Mouse (Mus musculus): Measurements from ENCODE around the gene Gli1.

The Gli1 gene

DNA sequence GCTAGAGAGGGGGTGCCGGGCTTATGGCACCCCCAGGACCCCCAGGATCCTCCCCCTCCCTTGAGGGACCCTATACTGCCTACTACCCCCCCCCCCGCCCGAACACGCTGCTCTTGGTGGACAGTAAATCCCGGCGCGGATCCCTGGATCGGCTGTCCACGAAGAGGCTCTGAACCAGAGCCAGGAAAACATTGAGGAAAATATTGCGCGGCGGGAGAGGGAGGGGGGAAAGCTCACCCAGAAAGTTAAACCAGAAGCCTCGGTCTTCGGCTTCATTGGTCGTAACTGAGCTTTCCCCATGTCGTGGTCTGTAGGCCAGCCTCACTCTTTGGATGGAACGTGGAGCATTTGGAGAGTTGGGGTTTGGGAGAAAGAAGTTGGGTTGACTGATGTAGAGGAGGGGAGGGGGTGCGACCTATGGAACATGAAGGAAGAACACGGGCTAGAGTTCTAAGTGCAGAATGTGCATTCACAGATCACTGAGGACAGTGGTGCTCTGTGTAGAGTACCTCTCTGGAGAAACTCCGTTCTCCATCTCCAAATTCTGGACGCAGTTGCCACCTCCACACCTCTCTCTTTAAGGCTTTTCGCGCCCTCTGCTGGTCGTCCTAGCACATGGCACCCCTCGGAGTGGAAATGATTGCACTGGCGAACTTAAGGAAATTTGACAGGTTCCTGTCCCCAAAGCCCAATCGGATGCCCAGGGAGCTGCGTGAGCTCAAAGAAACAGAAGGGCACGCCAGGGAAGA is at the start of gene Gli1:
Gli1 (minus strand) TSS at position 84 of the 749 bp plus-strand sequence.
- peak; percentile 92 for DNase-seq (ENCODE audit: low read depth)

DNA sequence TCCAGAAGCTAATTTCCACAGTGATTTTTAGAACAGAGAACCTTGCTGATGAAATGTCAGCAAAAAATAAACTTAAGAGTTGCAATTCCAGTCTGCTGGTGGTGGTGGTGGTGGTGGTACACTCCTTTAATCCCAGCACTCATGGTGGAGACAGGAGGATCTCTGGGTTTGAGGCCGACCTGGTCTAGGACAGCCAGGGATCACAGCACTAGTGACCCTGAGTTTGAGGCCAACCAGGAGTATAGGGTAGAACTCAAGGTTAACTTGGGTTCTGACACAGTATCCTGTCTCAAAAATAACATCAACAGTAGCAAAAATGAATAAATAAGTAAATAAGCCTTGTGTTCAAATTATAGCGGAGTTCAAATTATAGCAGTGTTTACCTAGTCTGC is 40.0 kb upstream of the Gli1 start:
- DNase-seq (ENCODE audit: low read depth): peak; percentile 10

DNA sequence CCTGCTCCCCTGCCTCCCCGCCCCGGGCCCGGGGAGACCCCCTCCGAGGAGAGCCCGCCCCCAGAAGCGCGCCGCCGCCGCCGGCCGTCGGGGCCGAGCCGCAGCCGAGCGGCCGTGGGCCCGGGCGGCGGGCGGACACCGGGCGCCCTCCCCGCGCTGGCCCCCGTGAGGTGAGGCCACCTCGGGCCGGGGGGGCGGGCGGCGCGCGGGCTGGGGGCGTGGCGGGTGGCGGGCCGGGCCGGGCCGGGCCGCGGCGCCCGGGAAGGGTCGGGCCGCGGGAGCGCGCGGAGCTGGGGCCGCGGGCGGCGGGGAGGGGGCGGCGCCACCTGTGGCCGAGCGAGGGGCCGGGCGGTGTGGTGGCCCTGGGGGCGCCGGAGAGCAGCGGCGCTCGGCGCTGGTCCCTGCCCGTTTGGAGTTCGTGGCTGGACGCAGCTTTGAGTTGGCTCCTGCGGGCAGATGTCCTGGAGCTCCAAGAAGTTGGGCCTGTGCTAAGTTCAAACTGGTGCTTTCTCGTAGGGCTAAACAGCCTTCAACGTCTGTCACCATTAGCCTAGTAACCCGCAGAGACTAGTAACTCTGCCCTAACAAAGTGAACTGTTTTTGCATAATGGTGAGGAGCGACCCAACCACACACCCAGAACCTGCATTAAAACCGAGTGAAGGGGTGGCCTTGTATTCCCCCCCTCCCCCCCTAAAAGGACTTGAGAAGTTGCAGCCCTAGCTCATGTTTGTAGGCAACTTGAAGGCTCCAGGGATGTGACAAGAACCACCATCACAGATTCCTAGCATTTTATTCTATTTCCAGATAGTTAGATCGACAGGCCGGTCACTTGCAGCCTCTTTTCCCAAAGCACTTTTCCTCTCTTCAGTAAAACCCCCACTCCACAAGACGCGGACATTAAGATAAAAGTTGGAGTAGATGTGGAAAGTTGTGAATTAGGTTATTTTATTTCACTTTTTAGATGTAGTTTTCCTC is 39.3 kb upstream of the Gli1 start:
- DNase-seq (ENCODE audit: low read depth): peak; percentile 67

DNA sequence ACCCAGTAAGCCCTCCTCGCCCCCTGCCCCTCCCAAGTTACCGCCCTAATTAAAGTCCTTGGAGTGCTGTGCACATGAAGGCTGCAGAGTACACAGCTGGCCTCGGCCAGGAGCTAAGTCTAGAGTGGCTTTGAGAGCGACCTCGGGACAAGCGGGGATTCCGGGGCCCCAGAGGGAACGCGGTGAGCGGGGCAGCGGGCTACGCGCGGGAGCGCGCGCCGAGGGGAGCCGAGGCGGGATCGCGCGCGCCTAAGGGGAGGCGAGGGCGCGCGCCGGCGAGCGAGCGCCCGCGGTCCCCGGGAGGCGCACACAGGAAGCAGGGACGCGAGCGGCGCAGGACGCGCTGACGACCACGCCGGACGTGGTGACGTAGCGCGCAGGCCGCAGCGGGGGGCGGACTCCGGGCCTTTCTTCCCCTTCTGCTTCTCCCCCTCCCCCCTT is 38.5 kb upstream of the Gli1 start, which contains the start of gene R3hdm2:
R3hdm2 (plus strand) TSS at position 77 of the 441 bp plus-strand sequence.
- DNase-seq (ENCODE audit: low read depth): peak; percentile 92

DNA sequence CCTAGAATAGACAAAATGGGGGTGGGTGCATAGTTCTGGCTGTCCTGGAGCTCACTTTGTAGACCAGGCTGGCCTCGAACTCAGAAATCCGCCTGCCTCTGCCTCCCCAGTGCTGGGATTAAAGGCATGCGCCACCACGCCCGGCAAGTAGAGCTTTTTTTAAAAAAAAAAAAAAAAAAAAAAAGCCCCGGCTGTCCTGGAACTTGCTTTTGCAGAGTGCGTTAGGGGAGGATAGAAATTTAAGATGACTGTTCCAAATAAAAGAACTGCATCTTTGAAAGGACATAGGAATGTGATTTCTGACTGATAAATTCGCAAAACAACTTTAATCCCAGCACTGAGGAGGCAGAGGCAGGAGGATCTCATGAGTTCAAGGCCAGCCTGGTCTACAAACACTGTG is 37.9 kb upstream of the Gli1 start:
- no peak for DNase-seq (ENCODE audit: low read depth)

DNA sequence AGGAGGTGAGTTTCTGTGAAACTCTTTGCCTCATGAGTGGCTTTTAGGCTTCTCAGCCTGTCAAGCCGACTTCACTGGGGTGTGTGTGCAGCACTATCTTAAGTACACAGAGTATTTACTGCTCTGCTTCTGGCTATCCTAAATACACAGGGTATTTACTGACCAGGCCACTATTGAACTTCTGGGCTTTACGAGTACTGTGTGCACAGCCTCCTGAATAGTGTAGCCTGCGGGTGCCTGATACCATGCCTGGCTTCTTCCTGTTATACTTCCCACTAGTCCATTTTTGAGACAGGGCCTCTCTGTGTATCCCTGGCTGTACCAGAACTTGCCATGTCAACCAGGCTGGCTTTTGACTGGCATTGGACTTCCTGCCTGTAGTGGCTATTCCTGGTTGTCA is 35.9 kb upstream of the Gli1 start:
- DNase-seq (ENCODE audit: low read depth): no peak

DNA sequence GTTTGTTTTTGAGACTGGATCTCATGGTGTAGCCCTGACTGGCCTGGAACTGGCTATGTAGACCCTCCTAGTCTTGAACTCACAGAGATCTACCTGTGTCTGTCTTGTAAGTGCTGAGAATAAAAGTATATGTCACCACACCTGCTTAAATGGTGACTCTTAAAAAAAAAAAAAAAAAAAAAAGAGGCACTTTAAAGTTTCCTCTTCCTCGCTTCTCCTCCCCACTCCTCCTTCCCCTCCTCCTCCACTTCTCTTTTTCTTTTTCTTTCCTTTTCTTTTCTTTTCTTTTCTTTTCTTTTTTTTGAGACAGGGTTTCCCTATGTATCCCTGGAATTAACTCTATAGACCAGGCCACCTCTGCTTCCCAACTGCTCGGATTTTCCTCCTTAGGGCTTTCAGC is 29.2 kb upstream of the Gli1 start:
- DNase-seq (ENCODE audit: low read depth): no peak

DNA sequence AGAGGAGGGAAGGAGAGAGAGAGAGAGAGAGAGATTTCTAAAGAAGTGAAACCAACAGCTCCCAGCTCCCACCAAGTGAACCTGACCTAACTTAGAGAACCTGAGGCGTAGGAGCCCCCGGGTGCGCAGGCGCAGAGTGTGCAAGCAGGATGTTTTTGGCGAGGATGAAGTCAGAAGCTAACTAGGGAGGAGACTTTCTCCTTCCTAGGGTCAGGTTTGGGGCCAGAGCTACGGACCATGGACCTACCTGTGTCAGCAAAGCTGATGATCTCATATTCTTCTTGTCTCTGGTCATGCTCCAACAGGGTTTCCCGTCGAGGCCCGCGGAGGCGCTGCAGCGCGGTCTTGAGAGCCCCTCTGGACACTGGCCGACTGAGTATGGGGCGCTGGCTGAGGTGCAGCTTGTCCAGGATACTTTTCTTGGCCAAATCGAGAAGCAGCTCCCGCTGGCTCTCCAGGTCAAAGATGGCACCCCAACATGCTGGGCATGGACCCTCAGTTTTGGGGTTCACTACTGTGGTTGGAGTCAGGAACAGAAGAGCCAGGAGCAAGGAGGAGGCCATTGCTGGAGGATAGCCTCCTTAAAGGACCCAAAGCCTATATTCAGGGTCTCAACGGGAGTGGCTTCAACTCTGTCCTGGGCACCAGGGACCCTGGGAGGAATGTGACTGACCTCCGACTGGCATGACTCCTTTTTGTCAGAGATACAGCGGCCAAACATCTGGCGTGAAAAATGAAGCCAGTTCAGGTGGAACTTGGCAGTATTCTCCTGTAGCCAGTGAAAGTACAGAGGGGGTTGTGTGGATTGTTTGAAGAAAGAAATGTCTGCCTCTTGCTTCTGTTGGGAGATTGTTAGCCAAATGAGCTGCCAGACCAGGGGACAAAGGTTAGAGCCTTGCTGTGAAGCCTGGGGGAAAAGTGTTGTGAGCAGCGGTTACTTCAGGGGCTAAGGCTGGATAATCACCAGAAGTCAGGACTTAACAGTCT is 28.4 kb upstream of the Gli1 start, which contains the start of gene Inhbc:
Inhbc (minus strand) TSS at position 598 of the 987 bp plus-strand sequence.
- DNase-seq (ENCODE audit: low read depth): no peak

DNA sequence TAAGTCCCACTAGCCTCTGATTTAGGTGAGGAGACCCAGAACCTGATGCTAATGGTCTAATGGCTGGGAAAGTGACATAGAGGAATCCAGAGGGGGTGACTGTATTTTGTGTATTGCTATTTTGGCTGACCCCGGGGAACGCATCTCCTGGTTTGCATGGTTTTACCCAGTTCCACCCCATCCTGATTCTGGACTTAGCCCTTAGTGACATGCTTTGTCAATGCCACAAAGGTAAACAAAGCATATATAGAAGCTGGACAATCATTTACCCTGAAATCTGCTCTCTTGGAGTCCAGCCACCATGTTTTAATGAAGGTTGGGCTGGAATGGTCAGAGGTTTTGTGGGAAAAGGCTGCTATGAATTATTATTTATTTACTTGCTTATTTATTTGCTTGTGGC is 26.5 kb upstream of the Gli1 start:
- no peak for DNase-seq (ENCODE audit: low read depth)

DNA sequence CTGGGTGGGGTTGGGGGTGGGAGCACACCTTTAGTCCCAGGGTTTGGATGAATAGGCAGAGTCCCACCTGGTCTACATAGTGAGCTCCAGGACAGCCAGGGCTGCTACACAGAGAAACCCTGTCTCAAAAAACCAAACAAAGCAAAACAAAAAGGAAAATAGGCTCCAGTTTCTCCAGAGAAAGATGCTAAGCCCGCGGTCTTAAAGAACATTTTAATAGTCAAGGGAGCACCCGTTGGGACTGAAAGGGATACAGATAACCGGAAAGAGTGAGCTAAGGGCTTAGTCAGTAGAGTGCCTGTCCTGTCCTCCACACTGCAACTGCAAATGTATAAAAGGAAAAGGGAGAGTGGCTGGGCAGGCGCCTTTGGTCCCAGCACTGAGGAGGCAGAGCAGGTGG is 25.3 kb upstream of the Gli1 start:
- no peak for DNase-seq (ENCODE audit: low read depth)

DNA sequence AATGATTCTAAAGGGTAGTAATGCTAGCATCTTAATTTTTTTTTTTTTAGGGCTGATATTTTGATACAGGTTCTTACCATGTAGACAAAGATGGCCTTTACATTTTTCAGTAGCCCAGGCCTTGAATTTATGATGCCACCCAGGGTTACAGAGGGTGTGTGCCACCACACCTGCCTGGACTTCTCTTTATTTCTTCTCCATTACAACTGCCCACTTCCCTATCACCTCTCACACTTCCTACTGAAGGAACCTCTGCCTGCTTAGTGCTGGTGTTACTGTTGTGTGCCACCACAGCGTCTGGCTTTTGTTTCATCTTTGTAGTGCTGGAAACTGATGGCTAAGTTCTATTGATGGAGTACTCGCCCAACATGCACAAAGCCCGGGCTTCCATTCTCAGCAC is 18.9 kb upstream of the Gli1 start:
- DNase-seq (ENCODE audit: low read depth): no peak

DNA sequence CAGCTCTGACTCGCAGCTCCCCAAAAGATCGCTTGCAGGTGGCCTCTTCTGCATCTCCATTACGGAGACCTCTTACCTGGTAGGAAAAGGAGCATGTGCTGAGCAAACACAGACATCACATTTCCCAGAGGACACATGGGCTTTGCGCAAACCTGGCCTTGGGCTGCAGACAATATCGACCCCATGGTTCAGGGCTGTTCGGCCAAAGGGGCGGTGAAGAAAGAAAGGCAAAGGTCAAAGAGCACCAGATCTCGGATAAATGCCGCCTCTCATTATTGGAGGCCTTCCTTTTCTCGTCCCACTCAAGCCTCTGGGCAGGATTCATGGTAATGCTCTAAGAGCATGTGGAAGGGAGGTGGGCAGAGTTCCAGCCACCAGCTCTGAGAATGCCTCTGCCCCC is 13.6 kb upstream of the Gli1 start:
- no peak for DNase-seq (ENCODE audit: low read depth)

DNA sequence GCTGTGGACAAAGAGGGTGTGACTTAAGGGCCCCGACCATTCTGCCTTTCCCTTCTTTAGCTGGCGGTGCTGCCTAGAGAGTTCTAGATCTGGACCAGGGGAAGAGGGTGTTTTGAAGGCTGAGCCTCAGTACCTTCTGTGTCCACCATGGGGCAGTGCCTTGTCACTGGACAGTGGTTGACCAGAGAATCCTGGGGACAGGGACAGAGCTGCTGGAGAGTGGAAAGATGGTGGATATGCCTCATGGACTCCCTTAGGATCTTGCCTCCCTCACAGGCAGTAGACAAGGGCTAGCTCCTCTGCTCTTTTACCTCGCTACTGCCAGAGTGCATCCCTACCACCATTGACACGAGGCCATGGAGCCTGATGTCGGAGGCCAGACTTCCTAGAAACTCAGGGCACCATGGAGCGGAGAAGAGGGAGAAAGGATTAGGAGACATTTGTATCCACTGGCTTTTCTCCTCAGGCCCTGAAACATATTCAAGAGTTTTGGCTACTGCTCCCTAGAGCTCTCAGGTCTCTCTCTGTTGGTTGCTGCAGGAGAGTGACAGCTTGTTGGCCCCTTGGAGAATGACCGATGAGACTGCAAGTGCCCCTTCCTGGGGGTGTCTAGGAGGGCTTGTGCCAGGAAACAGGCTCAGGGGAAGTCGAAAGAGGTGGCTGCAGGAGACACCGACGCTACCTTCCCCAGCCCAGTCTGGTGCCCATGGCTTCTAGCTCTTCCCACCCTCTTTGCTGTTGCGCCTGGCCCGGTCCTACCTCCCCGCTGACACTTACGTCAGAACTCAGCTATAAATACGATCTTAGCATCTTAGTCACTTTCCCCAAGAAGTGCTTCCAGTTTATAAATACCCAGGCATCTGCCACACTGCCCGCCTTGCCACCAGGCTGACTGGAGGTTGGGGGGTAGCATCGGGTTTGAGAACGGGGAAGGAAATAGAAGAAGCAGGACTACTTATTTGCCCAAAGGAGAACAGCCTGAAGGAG is 12.4 kb upstream of the Gli1 start, which contains the start of gene Inhbe:
Inhbe (minus strand) TSS at position 503 of the 987 bp plus-strand sequence.
- DNase-seq (ENCODE audit: low read depth): peak; percentile 41

DNA sequence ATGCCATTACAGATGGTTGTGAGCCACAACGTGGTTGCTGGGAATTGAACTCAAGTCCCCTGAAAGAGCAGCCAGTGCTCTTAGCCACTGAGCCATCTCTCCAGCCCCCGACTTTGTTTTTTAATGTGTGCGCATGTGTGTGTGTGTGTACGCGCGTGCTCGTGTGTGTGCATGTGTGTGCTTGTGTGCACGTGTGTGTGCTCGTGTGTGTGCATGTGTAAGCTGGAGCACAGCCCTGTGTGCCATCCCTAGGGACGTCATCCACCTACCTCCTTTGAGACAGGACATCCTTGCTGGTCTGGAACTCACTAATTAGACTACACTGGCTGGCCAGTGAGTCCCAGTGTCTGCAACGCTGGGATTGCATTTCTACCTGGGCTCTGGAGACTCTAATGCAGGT is 11.0 kb upstream of the Gli1 start:
- no peak for DNase-seq (ENCODE audit: low read depth)

DNA sequence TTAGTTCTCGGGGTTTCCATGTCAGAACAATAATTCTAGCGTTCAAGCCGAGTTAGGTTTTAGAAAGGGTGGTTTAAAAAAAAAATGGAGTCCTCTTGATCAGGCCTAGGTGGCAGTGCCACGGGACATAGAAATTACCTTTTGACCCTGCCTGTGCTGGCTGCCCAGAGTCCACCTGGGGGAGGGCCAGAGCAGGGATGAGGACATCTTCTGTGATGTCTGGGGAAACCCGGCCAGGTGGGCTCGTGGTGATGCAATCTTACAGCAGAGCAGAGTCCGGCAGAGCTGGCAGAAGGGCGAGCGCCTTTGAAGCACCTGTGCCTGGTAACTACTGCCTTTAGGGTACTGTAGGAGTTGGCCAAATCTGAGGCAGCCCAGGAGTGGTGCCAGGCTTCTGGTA is 10.4 kb upstream of the Gli1 start:
- no peak for DNase-seq (ENCODE audit: low read depth)

DNA sequence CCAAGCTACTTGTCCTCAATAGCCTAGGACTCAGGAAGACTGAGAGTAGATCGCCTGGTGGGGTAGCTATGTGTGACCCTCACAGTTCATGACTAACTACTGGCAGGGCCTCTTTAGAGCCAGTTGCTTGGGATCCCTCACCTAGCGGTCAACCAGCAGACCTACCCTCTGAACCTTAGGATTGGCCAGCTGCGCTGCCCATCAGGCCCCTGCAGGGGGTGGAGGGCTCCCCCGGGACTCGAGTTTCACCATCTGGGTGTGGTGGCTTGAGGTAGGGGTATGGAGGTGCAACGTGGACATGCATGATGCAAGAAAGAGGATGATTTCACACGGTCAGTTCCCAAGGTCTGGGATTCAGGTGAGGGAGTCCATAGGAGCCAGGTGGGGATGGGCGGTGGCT is 9.9 kb upstream of the Gli1 start:
- peak; percentile 14 for DNase-seq (ENCODE audit: low read depth)

DNA sequence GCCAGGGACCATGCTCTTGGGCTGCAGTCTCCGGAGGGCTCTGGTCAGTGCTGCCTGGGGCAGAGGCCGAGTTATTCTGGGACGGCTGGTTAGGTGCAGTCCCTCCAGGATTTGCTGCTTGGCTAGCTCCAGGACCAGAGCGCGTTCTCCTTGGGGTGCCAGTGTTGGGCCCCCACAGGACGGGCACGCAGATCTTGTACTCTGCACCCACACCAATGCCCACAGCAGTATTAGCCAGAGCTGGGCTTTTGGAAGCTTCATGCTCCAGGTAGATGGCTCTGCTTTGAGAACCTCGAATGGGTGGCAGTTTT is 9.5 kb upstream of the Gli1 start:
- DNase-seq (ENCODE audit: low read depth): no peak

DNA sequence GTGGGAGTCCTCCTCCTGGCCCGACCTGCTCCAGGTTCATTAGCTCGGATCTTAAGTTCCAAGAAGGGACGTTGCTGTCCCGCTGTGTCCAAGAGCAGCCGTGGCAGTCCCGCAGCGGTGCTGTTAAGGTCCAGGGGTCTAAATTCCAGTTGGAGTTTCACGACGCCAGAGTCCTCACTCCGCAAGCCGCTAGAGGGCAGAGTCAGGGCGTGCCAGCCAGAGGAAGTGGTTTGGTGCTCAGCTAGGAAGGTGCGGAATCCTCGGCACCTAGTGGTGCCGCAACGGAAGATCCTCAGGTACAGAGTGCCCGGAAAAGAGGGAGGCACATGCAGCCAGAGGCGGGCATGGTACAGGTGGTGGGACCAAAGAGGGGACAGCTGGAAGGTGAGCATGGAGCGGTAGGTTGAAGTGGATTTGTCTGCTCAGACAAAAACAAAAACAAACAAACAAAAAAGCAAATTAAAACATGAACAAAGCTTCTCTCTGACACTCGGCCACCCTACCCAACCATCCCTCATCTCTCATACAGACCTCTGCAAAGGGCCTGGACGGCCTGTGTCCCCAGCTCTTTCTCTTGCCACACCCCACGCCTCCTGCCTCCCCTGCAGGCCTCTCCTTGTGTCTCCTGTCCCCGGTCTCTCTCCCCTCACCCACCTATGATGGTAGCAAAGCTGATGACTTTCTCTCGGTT is 9.0 kb upstream of the Gli1 start:
- DNase-seq (ENCODE audit: low read depth): peak; percentile 79

DNA sequence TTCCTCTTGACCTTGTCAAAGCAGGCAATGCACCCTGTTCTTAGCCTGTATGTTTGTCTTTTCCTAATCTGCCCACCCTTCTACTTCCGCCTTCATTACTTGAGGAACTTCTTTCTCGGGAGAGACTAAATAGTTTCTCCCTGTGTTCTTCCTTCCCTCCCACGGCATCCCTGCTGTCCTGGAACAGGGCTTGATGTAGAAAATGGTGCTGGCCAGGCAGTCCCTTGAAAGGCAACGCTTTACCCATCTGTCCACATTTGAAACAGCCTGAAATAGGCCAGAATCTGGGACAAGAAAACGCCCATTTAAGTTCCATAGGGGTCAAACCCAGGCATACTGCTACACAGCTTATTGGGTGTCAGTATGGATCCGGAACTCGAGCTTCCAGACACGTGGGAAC is 8.0 kb upstream of the Gli1 start:
- DNase-seq (ENCODE audit: low read depth): no peak

DNA sequence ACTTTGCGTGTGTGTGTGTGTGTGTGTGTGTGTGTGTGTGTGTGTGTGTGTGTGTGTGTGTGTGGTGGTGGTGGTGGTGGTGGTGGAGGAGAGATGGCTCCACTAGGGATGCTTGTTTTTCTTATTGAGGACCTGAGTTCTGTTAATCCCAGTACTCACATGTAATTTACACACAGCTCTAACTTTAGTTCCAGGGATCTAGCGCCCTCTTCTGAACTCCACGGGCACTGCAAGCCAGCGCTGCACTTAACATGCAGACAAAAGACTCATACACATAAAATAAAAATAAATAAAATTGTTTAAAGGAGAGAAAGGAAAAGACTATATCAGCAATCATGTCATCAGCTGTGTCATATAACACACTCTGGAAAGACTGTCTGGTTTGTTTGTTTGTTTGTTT is 7.2 kb upstream of the Gli1 start:
- DNase-seq (ENCODE audit: low read depth): peak; percentile 55

Data from 416B (cell line).